Mouse (Mus musculus) lung, postnatal 4 days (tissue): ENCODE measurements around the gene Cacna2d2.

Experiments
- DNase-seq, 2 experiments: peaks; one replicate each; pipeline ENCODE4 v3.0.0; 2021

Cacna2d2 gene

GRCm38 (mm10) chr9:107409449-107409848 lies 10.0 kb downstream of the Cacna2d2 start:
- no peak for DNase-seq

- no peak for DNase-seq
Measured at GRCm38 (mm10) chr9:107417106-107417505, 17.7 kb downstream of the Cacna2d2 start.

GRCm38 (mm10) chr9:107419491-107420244 lies 20.3 kb downstream of the Cacna2d2 start:
- no peak for DNase-seq

GRCm38 (mm10) chr9:107420898-107421297 lies 21.5 kb downstream of the Cacna2d2 start:
- DNase-seq, result no peak

GRCm38 (mm10) chr9:107422878-107423277 lies 23.5 kb downstream of the Cacna2d2 start:
- DNase-seq, result no peak

GRCm38 (mm10) chr9:107424485-107425175 lies 25.2 kb downstream of the Cacna2d2 start:
- no peak for DNase-seq

GRCm38 (mm10) chr9:107427876-107428275 lies 28.5 kb downstream of the Cacna2d2 start:
- DNase-seq, result no peak

- no peak for DNase-seq
Measured at GRCm38 (mm10) chr9:107428451-107429186, 29.2 kb downstream of the Cacna2d2 start.

- no peak for DNase-seq
Measured at GRCm38 (mm10) chr9:107430445-107430844, 31.0 kb downstream of the Cacna2d2 start.

GRCm38 (mm10) chr9:107432546-107432945 lies 33.1 kb downstream of the Cacna2d2 start:
- no peak for DNase-seq

GRCm38 (mm10) chr9:107434851-107435250 lies 35.4 kb downstream of the Cacna2d2 start:
- DNase-seq, result no peak

- DNase-seq, result no peak
Measured at GRCm38 (mm10) chr9:107435285-107435684, 35.9 kb downstream of the Cacna2d2 start.

GRCm38 (mm10) chr9:107442891-107443290 lies 43.5 kb downstream of the Cacna2d2 start:
- no peak for DNase-seq

- no peak for DNase-seq
Measured at GRCm38 (mm10) chr9:107443324-107443723, 43.9 kb downstream of the Cacna2d2 start.

GRCm38 (mm10) chr9:107445011-107445471 lies 45.6 kb downstream of the Cacna2d2 start:
- no peak for DNase-seq

- no peak for DNase-seq
Measured at GRCm38 (mm10) chr9:107448805-107449517, 49.5 kb downstream of the Cacna2d2 start.

GRCm38 (mm10) chr9:107451400-107451799 lies 52.0 kb downstream of the Cacna2d2 start:
- DNase-seq, result no peak

GRCm38 (mm10) chr9:107451891-107452521 lies 52.6 kb downstream of the Cacna2d2 start:
- DNase-seq, result no peak

- DNase-seq, result peak in 1 of 2 experiments; percentile 11
Measured at GRCm38 (mm10) chr9:107452552-107452951, 53.1 kb downstream of the Cacna2d2 start.

- peak in 1 of 2 experiments; percentile 9 for DNase-seq
Measured at GRCm38 (mm10) chr9:107453151-107453550, 53.7 kb downstream of the Cacna2d2 start.

- no peak for DNase-seq
Measured at GRCm38 (mm10) chr9:107456667-107457066, 57.3 kb downstream of the Cacna2d2 start.

GRCm38 (mm10) chr9:107462907-107463306 lies 63.5 kb downstream of the Cacna2d2 start:
- no peak for DNase-seq
